Mouse (Mus musculus): ENCODE results near the gene Abhd14a. TPM values are rescaled to one million over a fixed set of nuclear protein-coding genes. Genes with fewer than 3 reads are reported as not detected.

The Abhd14a gene
- polyA plus RNA-seq, 1 experiment from 2014 or later = 48.6 TPM

DNA sequence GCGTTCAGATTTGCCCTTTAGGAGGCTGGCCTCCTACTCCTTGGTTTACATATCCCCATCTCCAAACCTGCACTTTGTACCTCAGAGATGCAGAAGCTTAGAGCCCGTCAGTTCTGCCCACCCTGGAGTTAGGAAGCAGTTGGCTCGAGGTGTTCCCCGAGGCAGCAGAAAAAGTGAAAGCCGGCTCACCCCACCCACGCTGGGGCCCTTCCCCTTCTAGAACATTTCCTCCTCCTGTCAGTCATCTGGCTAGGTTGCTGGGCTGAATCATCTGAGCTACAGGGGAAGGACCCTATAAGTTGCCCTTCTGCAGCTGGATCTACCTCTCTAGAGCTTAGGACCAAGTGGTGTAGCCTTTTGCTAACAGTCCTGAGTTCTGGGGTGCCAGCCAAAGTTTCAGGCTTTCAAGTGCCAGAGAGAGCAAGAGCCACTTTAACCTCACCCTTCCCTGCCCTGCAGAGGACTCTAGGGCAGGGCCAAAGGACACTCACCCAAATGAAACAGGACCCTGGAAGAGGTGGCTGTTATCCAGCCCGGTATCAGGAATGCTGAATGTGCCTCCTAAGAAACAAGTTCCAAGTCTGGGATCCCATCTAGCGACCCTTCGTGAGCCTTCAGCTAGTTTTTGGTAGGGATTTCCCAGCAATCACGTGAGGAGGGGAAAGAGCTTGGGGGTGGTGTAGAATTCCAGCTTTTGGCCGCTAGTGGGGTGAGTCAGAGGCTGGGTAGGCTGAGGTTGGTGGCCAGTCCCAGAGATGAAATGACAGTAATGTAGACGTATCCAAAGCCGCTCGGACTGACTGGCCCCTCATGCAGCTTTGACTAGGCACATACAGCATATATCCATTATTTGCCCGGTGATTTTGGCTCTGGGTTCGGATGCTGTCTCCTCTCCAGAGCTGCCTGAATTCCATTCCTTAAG is 28.8 kb upstream of the Abhd14a start:
- H3K4me2 ChIP-seq = peak overlapping the region; percentile 57
- WGBS = 21% methylated on average over 16 of the region's 16 CpGs

GRCm38 (mm10) chr9:106475663-106476001 is 28.2 kb upstream of the Abhd14a start, which contains the start of gene Rrp9:
Gene Rrp9, plus strand, starts transcription at chr9:106475963.
- ATAC-seq (ENCODE audit: insufficient read depth, low FRiP score, low read depth) = no peak
- Histone ChIP-seq H3K27me3 (replicated peaks) (no peaks in the 10 kb centered on the region), H3K27ac (peak within 1 kb of the TSS; percentile 83), H3K36me3 (peaks cover under 1% of the 10 kb centered on the region; the same call in 1 of the 2 replicates), H3K9me3 (no peaks in the 10 kb centered on the region), H3K4me2 (peak within 1 kb of the TSS; percentile 57), H3K9ac (0 out of 2 replicates have a peak within 1 kb of the TSS, but pooled peaks have one; percentile 2), H3K4me3 (replicated peaks) (peak within 1 kb of the TSS; percentile 26), H3K4me1 (peaks cover 53% of the 10 kb centered on the region)
- 85% methylated on average over 10 of the region's 10 CpGs for WGBS

More for the DNA sequence above, 28.8 kb upstream of the Abhd14a start:
- peak; percentile 20 for ATAC-seq (ENCODE audit: insufficient read depth, low FRiP score, low read depth)
- Histone ChIP-seq H3K9me3 (no peaks in the 10 kb centered on the region), H3K4me3 (replicated peaks) (peak overlapping the region; percentile 26), H3K36me3 (peaks cover 5% of the 10 kb centered on the region; the same call in 1 of the 2 replicates), H3K27me3 (replicated peaks) (no peaks in the 10 kb centered on the region), H3K27ac (peak overlapping the region; percentile 83), H3K4me1 (peaks cover 53% of the 10 kb centered on the region), H3K9ac (0 out of 2 replicates have a peak overlapping the region, but pooled peaks have one; percentile 2)

- Histone ChIP-seq H3K27me3 (replicated peaks) (no peaks in the 10 kb centered on the region), H3K27ac (no peak overlapping the region), H3K36me3 (no peaks in the 10 kb centered on the region), H3K9me3 (no peaks in the 10 kb centered on the region), H3K4me3 (replicated peaks) (no peak overlapping the region), H3K4me1 (peaks cover 53% of the 10 kb centered on the region), H3K9ac (no peak overlapping the region), H3K4me2 (0 out of 2 replicates have a peak overlapping the region, but pooled peaks have one; percentile 57)
- WGBS = 63% methylated on average over 7 of the region's 7 CpGs
- no peak for ATAC-seq (ENCODE audit: insufficient read depth, low FRiP score, low read depth)
Observed at GRCm38 (mm10) chr9:106475046-106475445, 27.6 kb upstream of the Abhd14a start.

DNA sequence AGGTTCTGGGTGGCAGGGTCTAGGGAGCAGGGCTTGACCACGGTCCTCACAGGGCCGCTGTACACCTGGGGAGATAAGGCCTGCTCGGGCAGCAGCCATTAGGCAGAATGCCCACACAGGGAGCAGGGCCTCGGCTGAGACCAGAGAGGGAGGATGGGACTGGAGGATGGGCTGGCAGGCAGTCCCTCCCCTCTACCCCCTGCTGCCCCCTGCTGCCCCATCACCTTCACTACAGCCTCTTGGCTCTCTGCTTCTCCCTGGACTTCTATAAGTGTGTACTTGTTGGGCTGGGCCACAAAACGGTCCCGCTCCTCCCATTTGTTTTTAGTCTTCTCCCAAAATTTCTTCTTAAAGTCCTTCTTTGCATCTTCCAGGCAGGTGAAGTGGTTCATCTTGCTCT is 27.0 kb upstream of the Abhd14a start:
- Histone ChIP-seq H3K4me2 (0 out of 2 replicates have a peak overlapping the region, but pooled peaks have one; percentile 8), H3K27me3 (replicated peaks) (no peaks in the 10 kb centered on the region), H3K36me3 (no peaks in the 10 kb centered on the region), H3K27ac (no peak overlapping the region), H3K4me1 (peaks cover 53% of the 10 kb centered on the region), H3K9ac (no peak overlapping the region), H3K9me3 (no peaks in the 10 kb centered on the region), H3K4me3 (replicated peaks) (no peak overlapping the region)
- 10% methylated on average over 6 of the region's 6 CpGs for WGBS
- ATAC-seq (ENCODE audit: insufficient read depth, low FRiP score, low read depth) = no peak

- Histone ChIP-seq H3K36me3 (no peaks in the 10 kb centered on the region), H3K9me3 (no peaks in the 10 kb centered on the region), H3K27me3 (replicated peaks) (no peaks in the 10 kb centered on the region), H3K4me1 (peaks cover 50% of the 10 kb centered on the region), H3K4me3 (replicated peaks) (no peak overlapping the region), H3K27ac (no peak overlapping the region), H3K9ac (no peak overlapping the region), H3K4me2 (no peak overlapping the region)
- ATAC-seq (ENCODE audit: insufficient read depth, low FRiP score, low read depth) = no peak
- 75% methylated on average over 5 of the region's 5 CpGs for WGBS
Observed at GRCm38 (mm10) chr9:106473753-106474105, 26.3 kb upstream of the Abhd14a start.

DNA sequence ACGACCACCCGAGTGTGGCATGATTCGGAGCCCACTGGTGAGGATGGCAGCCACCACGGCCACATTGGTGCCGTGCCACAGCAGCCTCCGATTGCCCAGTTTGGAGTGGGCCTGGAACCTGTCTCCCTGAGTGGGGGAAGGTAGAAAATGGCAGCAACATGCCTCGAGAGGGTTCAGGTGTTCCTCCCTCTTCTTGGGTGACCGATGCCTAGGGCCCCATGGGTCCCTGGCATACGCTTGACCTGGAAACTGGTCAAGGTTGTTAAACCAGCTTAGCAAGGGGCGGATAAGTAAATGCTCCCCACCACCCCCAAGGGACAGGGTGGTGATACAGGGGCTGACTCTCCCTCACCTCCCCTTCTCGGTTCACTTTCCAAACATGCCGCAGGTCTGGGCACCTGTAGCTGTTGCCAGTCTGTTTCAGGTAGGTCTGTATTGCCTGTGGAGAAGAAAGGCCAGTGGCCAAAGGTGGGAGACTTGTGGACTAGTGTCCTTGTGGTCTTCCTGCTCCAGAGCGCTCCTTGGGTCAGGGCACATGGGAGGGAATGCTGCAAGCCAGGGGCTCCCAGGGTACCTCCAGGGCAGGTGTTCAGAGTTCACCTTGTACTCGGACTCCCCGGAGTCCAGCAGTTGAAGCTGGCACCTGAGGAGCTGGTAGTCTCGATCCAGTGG is 25.7 kb upstream of the Abhd14a start:
- H3K9ac ChIP-seq = no peak overlapping the region
- H3K4me1 ChIP-seq = peaks cover 47% of the 10 kb centered on the region
- H3K4me3 ChIP-seq (replicated peaks) = no peak overlapping the region
- H3K27ac ChIP-seq = no peak overlapping the region
- 87% methylated on average over 16 of the region's 16 CpGs for WGBS
- no peak overlapping the region for H3K4me2 ChIP-seq
- H3K36me3 ChIP-seq = no peaks in the 10 kb centered on the region
- H3K9me3 ChIP-seq = no peaks in the 10 kb centered on the region
- H3K27me3 ChIP-seq (replicated peaks) = no peaks in the 10 kb centered on the region
- no peak for ATAC-seq (ENCODE audit: insufficient read depth, low FRiP score, low read depth)

GRCm38 (mm10) chr9:106472321-106472720 is 24.8 kb upstream of the Abhd14a start:
- no peak for ATAC-seq (ENCODE audit: insufficient read depth, low FRiP score, low read depth)
- WGBS = 63% methylated on average over 4 of the region's 4 CpGs
- Histone ChIP-seq H3K4me1 (peaks cover 41% of the 10 kb centered on the region), H3K4me2 (no peak overlapping the region), H3K4me3 (replicated peaks) (no peak overlapping the region), H3K36me3 (no peaks in the 10 kb centered on the region), H3K27me3 (replicated peaks) (no peaks in the 10 kb centered on the region), H3K27ac (peak overlapping the region; percentile 1; the same call in 1 of the 2 replicates), H3K9ac (no peak overlapping the region), H3K9me3 (no peaks in the 10 kb centered on the region)

- H3K4me2 ChIP-seq = peak overlapping the region; percentile 42
- no peaks in the 10 kb centered on the region for H3K27me3 ChIP-seq (replicated peaks)
- peaks cover 41% of the 10 kb centered on the region for H3K4me1 ChIP-seq
- H3K9me3 ChIP-seq = no peaks in the 10 kb centered on the region
- H3K27ac ChIP-seq = no peak overlapping the region
- H3K36me3 ChIP-seq = no peaks in the 10 kb centered on the region
- WGBS = 14% methylated on average over 5 of the region's 5 CpGs
- no peak overlapping the region for H3K4me3 ChIP-seq (replicated peaks)
- ATAC-seq (ENCODE audit: insufficient read depth, low FRiP score, low read depth) = no peak
- no peak overlapping the region for H3K9ac ChIP-seq
Observed at GRCm38 (mm10) chr9:106471892-106472291, 24.4 kb upstream of the Abhd14a start.

DNA sequence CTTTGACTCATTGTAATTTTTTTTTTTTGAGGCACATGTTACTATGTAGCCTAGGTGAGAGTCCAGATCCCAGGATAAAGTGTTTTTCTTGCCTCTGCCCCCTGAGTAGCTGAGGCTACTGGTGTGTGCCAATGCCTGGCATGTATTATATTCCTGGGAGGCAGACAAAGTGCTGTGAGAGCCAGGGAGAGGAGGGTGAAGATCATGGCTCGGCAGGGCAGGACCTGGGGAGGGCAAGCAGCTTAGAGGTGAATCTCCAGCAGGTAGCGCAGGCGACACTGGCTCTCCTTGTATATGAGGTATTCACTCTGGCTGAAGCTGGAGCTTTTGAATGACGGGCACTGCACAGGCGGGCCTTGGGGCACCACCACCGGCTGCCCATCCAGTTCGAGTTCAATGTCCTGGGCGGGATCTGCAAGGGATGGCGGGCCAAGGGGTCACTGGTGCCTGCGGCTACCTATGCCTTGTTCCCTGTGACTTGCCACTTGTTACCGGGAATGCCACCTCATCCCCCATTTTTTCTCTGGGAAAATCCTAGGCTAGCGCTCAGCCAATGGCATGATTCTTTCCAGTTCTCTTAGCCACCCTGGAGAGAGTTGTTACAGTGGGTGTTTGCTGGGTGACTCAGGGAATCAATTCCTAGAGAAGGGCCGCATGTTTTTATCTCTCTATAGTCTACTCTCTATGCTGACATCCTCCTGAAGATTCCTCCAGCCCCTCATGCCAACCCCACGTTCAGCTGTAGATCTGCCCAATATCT is 23.7 kb upstream of the Abhd14a start:
- Histone ChIP-seq H3K9me3 (no peaks in the 10 kb centered on the region), H3K27me3 (replicated peaks) (no peaks in the 10 kb centered on the region), H3K27ac (no peak overlapping the region), H3K36me3 (no peaks in the 10 kb centered on the region), H3K4me2 (peak overlapping the region; percentile 42), H3K4me1 (peaks cover 36% of the 10 kb centered on the region), H3K4me3 (replicated peaks) (no peak overlapping the region), H3K9ac (no peak overlapping the region)
- 67% methylated on average over 14 of the region's 14 CpGs for WGBS
- no peak for ATAC-seq (ENCODE audit: insufficient read depth, low FRiP score, low read depth)

DNA sequence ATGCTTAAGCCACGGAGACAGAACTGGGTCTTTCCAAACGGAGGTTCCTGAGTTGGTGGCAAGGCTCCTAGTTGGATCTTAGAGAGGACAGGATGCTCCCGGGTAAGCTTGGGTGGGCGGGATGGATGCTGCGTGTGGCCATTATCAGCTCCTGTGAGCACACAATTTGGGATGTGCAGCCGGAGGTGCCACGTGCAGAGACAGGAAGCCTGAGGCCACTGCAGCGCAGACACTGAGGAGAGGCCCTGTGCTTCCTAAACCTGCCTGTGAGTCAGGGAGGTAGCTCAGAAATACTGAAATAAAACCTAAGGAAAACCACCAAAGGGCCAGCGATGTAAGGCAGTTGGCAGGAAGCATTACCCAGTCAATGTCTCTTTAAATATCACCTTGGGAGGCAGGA is 22.3 kb upstream of the Abhd14a start:
- no peak for ATAC-seq (ENCODE audit: insufficient read depth, low FRiP score, low read depth)
- 0 out of 2 replicates have a peak overlapping the region, but pooled peaks have one; percentile 8 for H3K27ac ChIP-seq
- H3K4me3 ChIP-seq (replicated peaks) = no peak overlapping the region
- H3K4me1 ChIP-seq = peaks cover 27% of the 10 kb centered on the region
- H3K4me2 ChIP-seq = no peak overlapping the region
- no peak overlapping the region for H3K9ac ChIP-seq
- WGBS = 58% methylated on average over 9 of the region's 9 CpGs
- H3K9me3 ChIP-seq = no peaks in the 10 kb centered on the region
- no peaks in the 10 kb centered on the region for H3K36me3 ChIP-seq
- H3K27me3 ChIP-seq (replicated peaks) = 0 out of 2 replicates have a peak, but pooled peaks cover 5% of the 10 kb centered on the region

DNA sequence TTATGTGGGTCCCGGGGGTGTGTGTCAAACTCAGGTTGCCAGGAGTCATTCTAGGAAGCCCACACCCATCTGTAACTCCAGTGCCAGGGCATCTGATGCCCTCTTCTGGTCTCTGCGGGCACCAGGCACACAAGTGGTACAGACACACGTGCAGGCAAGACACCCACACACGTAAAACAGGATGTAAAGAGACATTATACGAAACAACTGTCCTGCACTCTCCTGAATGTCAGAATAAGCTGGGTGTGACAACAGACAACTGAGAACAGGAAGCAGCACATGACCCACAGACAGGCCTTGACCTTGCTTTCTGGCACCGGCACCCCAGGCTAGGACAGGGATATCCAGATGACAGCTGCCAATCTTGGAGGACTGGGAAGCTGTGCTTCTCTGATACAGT is 21.8 kb upstream of the Abhd14a start:
- no peak overlapping the region for H3K9ac ChIP-seq
- no peak overlapping the region for H3K4me2 ChIP-seq
- H3K9me3 ChIP-seq = no peaks in the 10 kb centered on the region
- 62% methylated on average over 6 of the region's 6 CpGs for WGBS
- H3K36me3 ChIP-seq = no peaks in the 10 kb centered on the region
- ATAC-seq (ENCODE audit: insufficient read depth, low FRiP score, low read depth) = no peak
- no peak overlapping the region for H3K4me3 ChIP-seq (replicated peaks)
- no peak overlapping the region for H3K27ac ChIP-seq
- peaks cover 6% of the 10 kb centered on the region; the same call in 1 of the 2 replicates for H3K27me3 ChIP-seq (replicated peaks)
- H3K4me1 ChIP-seq = peaks cover 27% of the 10 kb centered on the region
